Mouse (Mus musculus): ENCODE results near the gene Rtl6.

- TF ChIP-seq JUND (IDR thresholded peaks at IDR 0.05; ENCODE audit: low read depth, low read length) (no peak), MEF2A (IDR thresholded peaks at IDR 0.05; ENCODE audit: extremely low read depth, insufficient replicate concordance, low read depth, low read length, poor library complexity, severe bottlenecking) (no peak), HCFC1 (IDR thresholded peaks at IDR 0.05; ENCODE audit: low read depth, low read length) (no peak), GATA1 (IDR thresholded peaks at IDR 0.05; ENCODE audit: low read depth, low read length) (no peak), EP300 (IDR thresholded peaks at IDR 0.05; ENCODE audit: low read depth in 1 of 2, low read length in 2 of 2) (no peak), MYC (IDR thresholded peaks at IDR 0.05; ENCODE audit: low read depth, low read length) (no peak), MAX (IDR thresholded peaks at IDR 0.05; ENCODE audit: low read length) (no peak), ZNF384 (IDR thresholded peaks at IDR 0.05; ENCODE audit: low read depth, low read length) (no peak), TAL1 (IDR thresholded peaks at IDR 0.05; ENCODE audit: low read length) (no peak), TBP (IDR thresholded peaks at IDR 0.05; ENCODE audit: low read depth, low read length) (no peak), POLR2A (IDR thresholded peaks at IDR 0.05; ENCODE audit: control insufficient read depth in 1 of 2, insufficient read depth in 1 of 2, low read depth in 1 of 2, low read length in 2 of 2, poor library complexity in 1 of 2) (no peak), SMC3 (IDR thresholded peaks at IDR 0.05; ENCODE audit: low read depth, low read length) (no peak)
These were observed 32.3 kb downstream of the Rtl6 start for GRCm38 (mm10) chr15:84525222-84525883.
